Mouse (Mus musculus): ENCODE data around the gene Gm20683. TPM values are rescaled to one million over a fixed set of nuclear protein-coding genes. Genes with fewer than 3 reads are reported as not detected.
A peak's percentile ranks its signal among the peaks of the same experiment; 100 is the strongest.

The Gm20683 gene
- polyA plus RNA-seq, 1 experiment from 2014 or later = 3.9 TPM

- peak overlapping the region; percentile 56 for H3K4me3 ChIP-seq
- 47% methylated on average over 8 of the region's 8 CpGs for WGBS
- no peaks in the 10 kb centered on the region for H3K27me3 ChIP-seq (replicated peaks)
- peak overlapping the region; percentile 75 for H3K9ac ChIP-seq
- peaks cover 80% of the 10 kb centered on the region for H3K4me1 ChIP-seq
- H3K27ac ChIP-seq = peak overlapping the region; percentile 65
- H3K4me2 ChIP-seq (replicated peaks) = peak overlapping the region; percentile 95
- no peak for ATAC-seq (ENCODE audit: low FRiP score, low read depth)
- no peaks in the 10 kb centered on the region for H3K9me3 ChIP-seq
- H3K36me3 ChIP-seq = peaks cover 46% of the 10 kb centered on the region
Measured at GRCm38 (mm10) chr17:25829558-25830017, 12.0 kb downstream of the Gm20683 start.

- 1% methylated on average over 32 of the region's 32 CpGs for WGBS
- peak; percentile 41 for ATAC-seq (ENCODE audit: low FRiP score, low read depth)
- peak within 1 kb of the TSS; percentile 95 for H3K4me2 ChIP-seq (replicated peaks)
- peak within 1 kb of the TSS; percentile 75 for H3K9ac ChIP-seq
- peak within 1 kb of the TSS; percentile 56 for H3K4me3 ChIP-seq
- H3K9me3 ChIP-seq = no peaks in the 10 kb centered on the region
- no peaks in the 10 kb centered on the region for H3K27me3 ChIP-seq (replicated peaks)
- H3K36me3 ChIP-seq = peaks cover 46% of the 10 kb centered on the region
- peak within 1 kb of the TSS; percentile 65 for H3K27ac ChIP-seq
- H3K4me1 ChIP-seq = peaks cover 80% of the 10 kb centered on the region
Measured at GRCm38 (mm10) chr17:25828712-25829557, 12.6 kb downstream of the Gm20683 start, which contains the start of gene Jmjd8. Jmjd8 (plus strand) TSS chr17:25828867.

GRCm38 (mm10) chr17:25828223-25828594 lies 13.4 kb downstream of the Gm20683 start:
- Histone ChIP-seq H3K4me1 (peaks cover 75% of the 10 kb centered on the region), H3K36me3 (peaks cover 46% of the 10 kb centered on the region), H3K9me3 (no peaks in the 10 kb centered on the region), H3K4me2 (replicated peaks) (peak overlapping the region; percentile 95), H3K9ac (0 out of 2 replicates have a peak overlapping the region, but pooled peaks have one; percentile 5), H3K27ac (no peak overlapping the region), H3K4me3 (peak overlapping the region; percentile 56), H3K27me3 (replicated peaks) (no peaks in the 10 kb centered on the region)
- 84% methylated on average over 8 of the region's 8 CpGs for WGBS
- no peak for ATAC-seq (ENCODE audit: low FRiP score, low read depth)

- 91% methylated on average over 22 of the region's 22 CpGs for WGBS
- Histone ChIP-seq H3K4me3 (no peak overlapping the region), H3K36me3 (peaks cover 46% of the 10 kb centered on the region), H3K27ac (no peak overlapping the region), H3K9ac (no peak overlapping the region), H3K4me2 (replicated peaks) (peak overlapping the region; percentile 95; the same call in 1 of the 2 replicates), H3K27me3 (replicated peaks) (no peaks in the 10 kb centered on the region), H3K4me1 (peaks cover 75% of the 10 kb centered on the region), H3K9me3 (no peaks in the 10 kb centered on the region)
- no peak for ATAC-seq (ENCODE audit: low FRiP score, low read depth)
Measured at GRCm38 (mm10) chr17:25827546-25828222, 13.9 kb downstream of the Gm20683 start.

GRCm38 (mm10) chr17:25827011-25827410 lies 14.6 kb downstream of the Gm20683 start:
- ATAC-seq (ENCODE audit: low FRiP score, low read depth) = no peak
- H3K27me3 ChIP-seq (replicated peaks) = no peaks in the 10 kb centered on the region
- H3K27ac ChIP-seq = no peak overlapping the region
- peaks cover 72% of the 10 kb centered on the region for H3K4me1 ChIP-seq
- no peak overlapping the region for H3K4me3 ChIP-seq
- WGBS = 96% methylated on average over 13 of the region's 13 CpGs
- H3K4me2 ChIP-seq (replicated peaks) = no peak overlapping the region
- no peaks in the 10 kb centered on the region for H3K9me3 ChIP-seq
- H3K36me3 ChIP-seq = peaks cover 46% of the 10 kb centered on the region
- no peak overlapping the region for H3K9ac ChIP-seq

- Histone ChIP-seq H3K36me3 (peaks cover 39% of the 10 kb centered on the region), H3K4me1 (peaks cover 63% of the 10 kb centered on the region), H3K9me3 (no peaks in the 10 kb centered on the region), H3K4me3 (no peak overlapping the region), H3K4me2 (replicated peaks) (0 out of 2 replicates have a peak overlapping the region, but pooled peaks have one; percentile 9), H3K9ac (no peak overlapping the region), H3K27me3 (replicated peaks) (no peaks in the 10 kb centered on the region), H3K27ac (no peak overlapping the region)
- WGBS = 95% methylated on average over 27 of the region's 27 CpGs
- no peak for ATAC-seq (ENCODE audit: low FRiP score, low read depth)
Measured at GRCm38 (mm10) chr17:25825984-25826570, 15.5 kb downstream of the Gm20683 start.

- H3K4me2 ChIP-seq (replicated peaks) = peak overlapping the region; percentile 82
Measured at GRCm38 (mm10) chr17:25825311-25825710, 16.3 kb downstream of the Gm20683 start.

GRCm38 (mm10) chr17:25824362-25825142 lies 17.0 kb downstream of the Gm20683 start:
- H3K4me1 ChIP-seq = peaks cover 48% of the 10 kb centered on the region

More at GRCm38 (mm10) chr17:25825311-25825710, 16.3 kb downstream of the Gm20683 start:
- Histone ChIP-seq H3K27me3 (replicated peaks) (peaks cover 5% of the 10 kb centered on the region), H3K9me3 (no peaks in the 10 kb centered on the region), H3K36me3 (peaks cover 32% of the 10 kb centered on the region), H3K4me3 (no peak overlapping the region), H3K9ac (no peak overlapping the region), H3K4me1 (peaks cover 55% of the 10 kb centered on the region), H3K27ac (no peak overlapping the region)
- no peak for ATAC-seq (ENCODE audit: low FRiP score, low read depth)
- 89% methylated on average over 6 of the region's 6 CpGs for WGBS

GRCm38 (mm10) chr17:25823452-25823851 lies 18.1 kb downstream of the Gm20683 start, which contains the start of gene Wdr24:
Wdr24 (plus strand) TSS chr17:25823627.
- Histone ChIP-seq H3K9ac (peak within 1 kb of the TSS; percentile 73), H3K4me1 (peaks cover 47% of the 10 kb centered on the region), H3K4me2 (replicated peaks) (peak within 1 kb of the TSS; percentile 82), H3K4me3 (peak within 1 kb of the TSS; percentile 53), H3K9me3 (no peaks in the 10 kb centered on the region), H3K27me3 (replicated peaks) (peaks cover 23% of the 10 kb centered on the region), H3K27ac (no peak within 1 kb of the TSS), H3K36me3 (peaks cover 34% of the 10 kb centered on the region)
- under 1% methylated on average over 18 of the region's 18 CpGs for WGBS
- ATAC-seq (ENCODE audit: low FRiP score, low read depth) = no peak

More at GRCm38 (mm10) chr17:25824362-25825142, 17.0 kb downstream of the Gm20683 start:
- no peak for ATAC-seq (ENCODE audit: low FRiP score, low read depth)
- Histone ChIP-seq H3K9ac (peak overlapping the region; percentile 73; the same call in 1 of the 2 replicates), H3K9me3 (no peaks in the 10 kb centered on the region), H3K36me3 (peaks cover 29% of the 10 kb centered on the region), H3K27ac (no peak overlapping the region), H3K27me3 (replicated peaks) (peaks cover 12% of the 10 kb centered on the region), H3K4me2 (replicated peaks) (peak overlapping the region; percentile 82), H3K4me3 (peak overlapping the region; percentile 53; the same call in 1 of the 2 replicates)
- 76% methylated on average over 17 of the region's 17 CpGs for WGBS

GRCm38 (mm10) chr17:25818851-25819780 lies 22.4 kb downstream of the Gm20683 start:
- Histone ChIP-seq H3K4me3 (0 out of 2 replicates have a peak overlapping the region, but pooled peaks have one; percentile 11), H3K27ac (no peak overlapping the region), H3K9me3 (no peaks in the 10 kb centered on the region), H3K27me3 (replicated peaks) (peaks cover 43% of the 10 kb centered on the region), H3K4me1 (peaks cover 7% of the 10 kb centered on the region), H3K4me2 (replicated peaks) (peak overlapping the region; percentile 32), H3K36me3 (peaks cover 28% of the 10 kb centered on the region), H3K9ac (no peak overlapping the region)
- WGBS = 7% methylated on average over 46 of the region's 46 CpGs
- no peak for ATAC-seq (ENCODE audit: low FRiP score, low read depth)
